ENCODE assay signal across 8 mouse cellular contexts in genomic region chr6:135364891-135365301, GRCm38 (mm10). TPM values are rescaled to one million over a fixed set of nuclear protein-coding genes. Genes with fewer than 3 reads are reported as not detected.
DNase-seq lines count a peak whose midpoint lies in the region; ATAC-seq and TF ChIP-seq lines count a peak whose summit lies in the region.
"Had no signal": no experiment of that assay in that cellular context is flagged by ENCODE, and none has a peak within 500 bp of the region (broad histone marks: within the 10 kb centered on the region; RNA-seq: fewer than 3 reads in every experiment).

No protein-coding gene starts in this region.

- 54% methylated on average over 6 of the region's 6 CpGs for WGBS in embryonic facial prominence, embryonic 15.5 days
- 80% methylated on average over 6 of the region's 6 CpGs for WGBS in hindbrain, embryonic 12.5 days
- WGBS in limb, embryonic 14.5 days: 48% methylated on average over 6 of the region's 6 CpGs

- H3K4me3 ChIP-seq in embryonic facial prominence, embryonic 15.5 days (replicated peaks): peak overlapping the region; percentile 52
- no peak overlapping the region for H3K4me3 ChIP-seq in hindbrain, embryonic 12.5 days
- H3K4me3 ChIP-seq in limb, embryonic 14.5 days (replicated peaks; ENCODE audit: low read length): peak overlapping the region; percentile 54
- no peak overlapping the region for H3K4me3 ChIP-seq in testis, adult 2 months (ENCODE audit: control insufficient read depth, low read depth, low read length)

- peak overlapping the region; percentile 12; the same call in 1 of the 2 replicates for H3K9ac ChIP-seq in embryonic facial prominence, embryonic 15.5 days
- H3K9ac ChIP-seq in hindbrain, embryonic 12.5 days: no peak overlapping the region
- H3K9ac ChIP-seq in limb, embryonic 14.5 days (ENCODE audit: low read depth, low read length, severe bottlenecking): peak overlapping the region; percentile 73

- DNase-seq in adrenal gland, postnatal 10 days: peak; percentile 76
- peak; percentile 63 for DNase-seq in limb, embryonic 14.5 days (ENCODE audit: low spot score)
- DNase-seq in retina, embryonic 14.5 days (ENCODE audit: low spot score): no peak
- no peak for DNase-seq in layer of hippocampus, postnatal 14 days (ENCODE audit: low spot score in 2 of 2)

- no peak for TF ChIP-seq POLR2A in limb, embryonic 14.5 days (IDR thresholded peaks at IDR 0.05; ENCODE audit: borderline replicate concordance, extremely low read depth, insufficient read depth, insufficient read length)
- TF ChIP-seq POLR2A in testis, adult 2 months (IDR thresholded peaks at IDR 0.05; ENCODE audit: control insufficient read depth, low read depth, low read length): no peak

- H3K27me3 ChIP-seq in embryonic facial prominence, embryonic 15.5 days: no peaks in the 10 kb centered on the region
- no peaks in the 10 kb centered on the region for H3K27me3 ChIP-seq in hindbrain, embryonic 12.5 days
- H3K27me3 ChIP-seq in limb, embryonic 14.5 days (ENCODE audit: control insufficient read depth, insufficient read depth, low read length): no peaks in the 10 kb centered on the region
- no peaks in the 10 kb centered on the region for H3K27me3 ChIP-seq in testis, adult 2 months (ENCODE audit: control insufficient read depth, insufficient read depth, low read length)

- H3K4me2 ChIP-seq in embryonic facial prominence, embryonic 15.5 days (replicated peaks): peak overlapping the region; percentile 55
- H3K4me2 ChIP-seq in hindbrain, embryonic 12.5 days (replicated peaks): 0 out of 2 replicates have a peak overlapping the region, but pooled peaks have one; percentile 12
- peak overlapping the region; percentile 64 for H3K4me2 ChIP-seq in limb, embryonic 14.5 days (replicated peaks; ENCODE audit: low read depth, low read length, severe bottlenecking)

- no peak for TF ChIP-seq CTCF in testis, adult 2 months (IDR thresholded peaks at IDR 0.05; ENCODE audit: control insufficient read depth, insufficient read depth, insufficient replicate concordance, low read depth, low read length)

- no peaks in the 10 kb centered on the region for H3K9me3 ChIP-seq in embryonic facial prominence, embryonic 15.5 days (replicated peaks)
- no peaks in the 10 kb centered on the region for H3K9me3 ChIP-seq in hindbrain, embryonic 12.5 days (replicated peaks)
- no peaks in the 10 kb centered on the region for H3K9me3 ChIP-seq in limb, embryonic 14.5 days (ENCODE audit: control insufficient read depth, low read length)

- H3K36me3 ChIP-seq in embryonic facial prominence, embryonic 15.5 days: peaks cover 15% of the 10 kb centered on the region; the same call in 1 of the 2 replicates
- no peaks in the 10 kb centered on the region for H3K36me3 ChIP-seq in hindbrain, embryonic 12.5 days
- peaks cover 11% of the 10 kb centered on the region; the same call in 1 of the 2 replicates for H3K36me3 ChIP-seq in limb, embryonic 14.5 days (ENCODE audit: control insufficient read depth, insufficient read depth, low read length)
- no peaks in the 10 kb centered on the region for H3K36me3 ChIP-seq in testis, adult 2 months (ENCODE audit: control insufficient read depth, insufficient read depth, low read length)

- ATAC-seq in embryonic facial prominence, embryonic 15.5 days (ENCODE audit: insufficient number of reproducible peaks, low FRiP score, low TSS enrichment, low read depth): peak; percentile 56; the same call in 1 of the 2 replicates
- no peak for ATAC-seq in hindbrain, embryonic 12.5 days (ENCODE audit: low FRiP score)
- peak; percentile 30; the same call in 1 of the 2 replicates for ATAC-seq in limb, embryonic 14.5 days (ENCODE audit: low FRiP score, low read depth)

- H3K27ac ChIP-seq in embryonic facial prominence, embryonic 15.5 days (replicated peaks): peak overlapping the region; percentile 98
- H3K27ac ChIP-seq in hindbrain, embryonic 12.5 days: peak overlapping the region; percentile 18; the same call in 1 of the 2 replicates
- H3K27ac ChIP-seq in limb, embryonic 14.5 days (replicated peaks; ENCODE audit: low read depth, low read length): peak overlapping the region; percentile 95
- H3K27ac ChIP-seq in testis, adult 2 months (ENCODE audit: control insufficient read depth, insufficient read depth, low read depth, low read length): peak overlapping the region; percentile 14

- peaks cover 69% of the 10 kb centered on the region for H3K4me1 ChIP-seq in embryonic facial prominence, embryonic 15.5 days
- H3K4me1 ChIP-seq in hindbrain, embryonic 12.5 days: peaks cover 10% of the 10 kb centered on the region
- peaks cover 49% of the 10 kb centered on the region for H3K4me1 ChIP-seq in limb, embryonic 14.5 days (ENCODE audit: control insufficient read depth, insufficient read depth, low read length)
- H3K4me1 ChIP-seq in testis, adult 2 months (ENCODE audit: control insufficient read depth, insufficient read depth, low read length): peaks cover 8% of the 10 kb centered on the region

RNA-seq across cellular contexts. Expression of gene Emp1, which starts 2.6 kb away (rescaled TPM):
- total RNA-seq in adrenal gland, postnatal 10 days (2021): 10 to 100 TPM; 89.8 to 92.9 TPM
- polyA plus RNA-seq in embryonic facial prominence, embryonic 15.5 days (2015; fragmentation: Nextera tagmentation; extraction: Ambion mirVana): 172 and 177 TPM in 2 replicates
- polyA plus RNA-seq in hindbrain, embryonic 12.5 days (2016; fragmentation: Nextera tagmentation; extraction: Ambion mirVana): 19.4 and 22.2 TPM in 2 replicates
- 366 and 528 TPM in 2 replicates for polyA plus RNA-seq in limb, embryonic 14.5 days (2012; rRNA removed)
- polyA plus RNA-seq in limb, embryonic 14.5 days (2014; fragmentation: Nextera tagmentation; extraction: Ambion mirVana): 91.7 and 98.9 TPM in 2 replicates
- 3.2 and 3.7 TPM in 2 replicates for polyA plus RNA-seq in testis, adult 2 months (2012; rRNA removed)
- total RNA-seq in layer of hippocampus, postnatal 14 days (2021): 1 to 10 TPM; 2.8 to 6.2 TPM

RNA-seq across cellular contexts. Expression of gene Pbp2, which starts 54.7 kb away (rescaled TPM):
- not detected for total RNA-seq in adrenal gland, postnatal 10 days (2021)
- 0.91 and 1.5 TPM in 2 replicates for polyA plus RNA-seq in embryonic facial prominence, embryonic 15.5 days (2015; fragmentation: Nextera tagmentation; extraction: Ambion mirVana)
- polyA plus RNA-seq in hindbrain, embryonic 12.5 days (2016; fragmentation: Nextera tagmentation; extraction: Ambion mirVana): 0.18 and 0.22 TPM in 2 replicates
- 0.34 and 0.46 TPM in 2 replicates for polyA plus RNA-seq in limb, embryonic 14.5 days (2012; rRNA removed)
- 0.29 and 0.46 TPM in 2 replicates for polyA plus RNA-seq in limb, embryonic 14.5 days (2014; fragmentation: Nextera tagmentation; extraction: Ambion mirVana)
- 232 and 235 TPM in 2 replicates for polyA plus RNA-seq in testis, adult 2 months (2012; rRNA removed)
- under 1 TPM; 0.41 to 0.60 TPM for total RNA-seq in layer of hippocampus, postnatal 14 days (2021)
- polyA plus RNA-seq: neural tube, embryonic 11.5 days had no signal

Comparison
In these comparisons a context has a peak if more than half of its experiments do, and no peak if none do; other contexts are left out.
1. DNase-seq: peak in adrenal gland, postnatal 10 days (single experiment) and limb, embryonic 14.5 days (single experiment); none in retina, embryonic 14.5 days (single experiment) and layer of hippocampus, postnatal 14 days (0 of 2).
2. H3K27ac ChIP-seq: peak in every context shown above with its lines; median percentile 98 in embryonic facial prominence, embryonic 15.5 days; 95 in limb, embryonic 14.5 days; 18 in hindbrain, embryonic 12.5 days; 14 in testis, adult 2 months.
3. H3K4me2 ChIP-seq: peak in every context shown above with its lines; median percentile 64 in limb, embryonic 14.5 days; 55 in embryonic facial prominence, embryonic 15.5 days; 12 in hindbrain, embryonic 12.5 days.
4. H3K4me3 ChIP-seq: peak in embryonic facial prominence, embryonic 15.5 days (single experiment) and limb, embryonic 14.5 days (single experiment); none in hindbrain, embryonic 12.5 days (single experiment) and testis, adult 2 months (single experiment).
5. RNA of gene Pbp2, which starts 54.7 kb away (polyA plus RNA-seq): 232 to 235 TPM in testis, adult 2 months; 0.91 to 1.5 TPM in embryonic facial prominence, embryonic 15.5 days, 0.29 to 0.46 TPM in limb, embryonic 14.5 days and 0.18 to 0.22 TPM in hindbrain, embryonic 12.5 days; every median in the first group is over 10 times any median in the second.